Mouse (Mus musculus) heart, adult 2 months (tissue): ENCODE measurements around the gene Tmem50b. TPM values are rescaled to one million over a fixed set of nuclear protein-coding genes. Genes with fewer than 3 reads are reported as not detected.
A peak's percentile ranks its signal among the peaks of the same experiment; 100 is the strongest.

Source experiments
- DNase-seq, 2 experiments: peaks; one replicate each; pipeline ENCODE4 v3.0.0; 2021
- H3K27ac ChIP-seq: fragments of 200-600 bp; 2 replicates; pipeline ENCODE4 v1.8.1; 2022
- H3K27me3 ChIP-seq: fragments of 200-500 bp; 2 replicates; pipeline ENCODE4 v1.6.1; 2012; ENCODE audit warnings: mild to moderate bottlenecking, low read length, inconsistent platforms, mixed read lengths; ENCODE audit not compliant: control insufficient read depth, insufficient read depth
- H3K36me3 ChIP-seq: fragments of 200-500 bp; 2 replicates; pipeline ENCODE4 v1.6.1; 2012; ENCODE audit warnings: low read length, inconsistent platforms; ENCODE audit not compliant: control insufficient read depth, insufficient read depth
- H3K4me1 ChIP-seq: fragments of 200-500 bp; 2 replicates; pipeline ENCODE4 v1.6.1; 2011; ENCODE audit warnings: low read length; ENCODE audit not compliant: control insufficient read depth, insufficient read depth
- H3K4me3 ChIP-seq: fragments of 200-600 bp; 2 replicates; pipeline ENCODE4 v1.8.1; 2022
- H3K79me2 ChIP-seq: fragments of 200-500 bp; replicated peaks from 2 replicates; pipeline ENCODE4 v1.6.1; 2012; ENCODE audit warnings: mild to moderate bottlenecking, inconsistent platforms, low read length, moderate library complexity, mixed read lengths; ENCODE audit not compliant: control insufficient read depth, insufficient read depth
- H3K9ac ChIP-seq: fragments of 200-500 bp; 2 replicates; pipeline ENCODE4 v1.6.1; 2012; ENCODE audit warnings: low read depth, mild to moderate bottlenecking, control low read depth, inconsistent platforms, low read length, mixed read lengths
- CTCF ChIP-seq: fragments of 200-600 bp; IDR thresholded peaks from 2 replicates; pipeline ENCODE4 v1.8.1; 2022; ENCODE audit warnings: antibody characterized with exemption, mild to moderate bottlenecking, moderate library complexity
- EP300 ChIP-seq: fragments of 200-500 bp; IDR thresholded peaks from 2 replicates; pipeline ENCODE4 v1.6.1; 2011; ENCODE audit warnings: low read depth, low read length, control low read depth; ENCODE audit not compliant: insufficient read depth
- POLR2A ChIP-seq: fragments of 200-500 bp; IDR thresholded peaks from 2 replicates; pipeline ENCODE4 v1.6.1; 2011; ENCODE audit warnings: mild to moderate bottlenecking, low read depth, low read length, control low read depth; ENCODE audit not compliant: insufficient read depth
- WGBS: fragments of 180-500 bp; shearing (Covaris S2); methylation state at CpG from one replicate; pipeline ENCODE4 v1.1.7; 2018; 5-methylcytosine and 5-hydroxymethylcytosine counted together
- intact Hi-C: fragments of 180-260 bp; cut with DNase I; formaldehyde crosslinking; loops from one replicate; pipeline ENCODE4 v1.15.1; 2025
- polyA plus RNA-seq: library from polyadenylated mRNA; depleted of rRNA; stranded (reverse); fragments of >200 nt; gene quantifications from 2 replicates; pipeline ENCODE4 v1.2.3, GENCODE M21; 2012
- total RNA-seq, 2 experiments: library from RNA; stranded (reverse); gene quantifications; 2 replicates each; pipeline ENCODE4 v1.2.3; 2021

Tmem50b gene
- total and polyA plus RNA-seq, 3 experiments: 47.0 to 63.4 (median 62.7) TPM

DNA sequence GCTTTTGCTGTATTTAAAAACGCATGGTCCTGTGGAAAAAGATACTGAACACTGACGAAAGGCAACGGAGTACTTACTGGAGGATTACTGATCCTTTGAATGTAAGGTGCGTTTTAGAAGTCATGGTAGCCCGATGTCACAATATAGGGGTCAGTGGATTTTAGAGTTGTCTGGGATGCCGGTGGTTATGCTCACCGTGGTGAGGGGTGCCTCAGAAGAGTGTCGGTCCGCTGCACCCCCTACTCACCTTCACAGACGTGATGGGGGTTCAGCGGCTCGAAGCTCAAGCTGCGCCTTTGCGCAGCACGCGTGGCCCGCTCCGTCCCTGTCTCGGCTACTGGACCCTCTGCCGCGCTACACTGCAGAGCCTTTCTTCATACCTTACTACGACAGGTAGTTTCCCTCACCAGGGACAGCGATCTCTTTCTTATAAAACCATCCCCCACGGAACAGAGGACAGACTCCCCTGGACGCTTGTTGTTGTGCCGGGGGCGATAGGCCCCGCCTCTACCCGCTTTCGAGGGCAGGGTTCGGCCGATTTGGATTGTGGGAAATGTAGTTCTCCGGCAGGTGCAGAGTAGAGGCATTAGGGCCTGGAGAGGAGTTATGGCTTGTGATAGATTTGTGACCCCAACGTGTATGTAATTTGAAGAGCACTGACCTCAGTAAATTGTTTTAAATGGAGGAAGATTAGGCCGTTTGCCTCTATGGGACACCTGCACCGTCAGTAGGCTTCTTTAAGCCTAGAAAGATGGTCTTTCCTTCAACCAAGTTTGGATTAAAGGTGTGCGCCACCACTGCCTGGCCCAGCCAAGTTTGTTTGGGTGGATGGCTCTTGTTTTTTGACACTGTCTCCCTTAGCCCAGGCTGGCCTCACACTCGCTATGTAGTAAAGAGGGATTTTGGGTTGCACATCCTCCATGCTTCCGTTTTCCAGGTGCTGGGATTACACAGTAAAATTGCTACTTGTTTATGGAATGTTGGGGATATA, 21.2 kb upstream of the Tmem50b start, which contains the start of gene Dnajc28:
TSS of gene Dnajc28 (minus strand) at position 516 of the 991 bp plus-strand sequence.
- peak within 1 kb of the TSS; percentile 84 for H3K9ac ChIP-seq
- WGBS: 11% methylated on average over 39 of the region's 39 CpGs
- no peaks in the 10 kb centered on the region for H3K27me3 ChIP-seq
- intact Hi-C loops: no loop called here
- peak; percentile 85 to 87 for DNase-seq
- no peaks in the 10 kb centered on the region for H3K36me3 ChIP-seq
- no peak for TF ChIP-seq EP300
- peak; percentile 84 for TF ChIP-seq POLR2A
- no peaks in the 10 kb centered on the region for H3K79me2 ChIP-seq
- peak within 1 kb of the TSS; percentile 90 for H3K27ac ChIP-seq
- H3K4me1 ChIP-seq: no peaks in the 10 kb centered on the region
- H3K4me3 ChIP-seq: peak within 1 kb of the TSS; percentile 79

DNA sequence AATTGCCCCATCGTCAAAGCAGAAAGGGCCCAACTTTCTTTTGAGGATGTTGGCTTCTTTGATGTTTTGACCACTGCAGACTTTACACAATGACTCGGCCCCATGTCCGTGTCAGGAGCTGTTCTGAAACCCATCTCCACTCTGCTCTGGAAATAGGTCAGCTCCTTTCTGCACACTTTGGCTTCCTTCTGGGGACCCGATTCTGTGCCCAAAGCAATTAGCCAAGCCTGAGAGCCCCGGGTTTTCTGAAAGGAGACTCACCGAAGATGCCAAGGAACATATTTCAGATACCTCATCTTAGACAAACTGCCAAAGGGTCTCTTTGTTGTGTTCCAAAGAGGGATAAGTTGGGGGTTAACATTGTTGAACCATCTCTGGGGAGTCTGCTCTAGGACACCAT, 17.0 kb upstream of the Tmem50b start:
- WGBS: 80% methylated on average over 6 of the region's 6 CpGs
- Histone ChIP-seq H3K36me3 (no peaks in the 10 kb centered on the region), H3K79me2 (no peaks in the 10 kb centered on the region), H3K27me3 (no peaks in the 10 kb centered on the region), H3K27ac (no peak overlapping the region), H3K4me3 (no peak overlapping the region), H3K4me1 (no peaks in the 10 kb centered on the region), H3K9ac (no peak overlapping the region)
- intact Hi-C loops: no loop called here
- TF ChIP-seq CTCF (no peak), POLR2A (no peak), EP300 (no peak)
- DNase-seq: no peak

DNA sequence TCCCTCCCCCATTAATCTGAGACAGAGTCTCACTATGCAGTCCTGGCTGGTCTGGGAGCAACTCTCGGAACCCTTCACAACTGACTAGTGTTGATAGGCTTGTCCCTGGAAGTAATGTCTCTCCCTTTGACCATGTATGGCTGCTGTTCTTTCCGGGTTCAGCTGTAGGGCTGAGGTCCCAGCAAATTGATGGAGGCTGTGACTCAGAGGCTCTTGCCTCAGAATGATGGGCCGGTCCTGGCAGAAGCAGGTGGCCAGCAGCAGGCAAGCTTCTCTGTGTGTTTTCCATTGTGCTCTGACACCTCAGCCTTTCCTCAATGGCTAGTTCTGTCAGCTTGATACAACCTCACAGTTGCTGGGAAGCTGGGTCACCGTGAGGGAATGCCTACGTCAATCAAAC, 14.9 kb upstream of the Tmem50b start:
- intact Hi-C loops: no loop called here
- WGBS: 77% methylated on average over 5 of the region's 5 CpGs

DNA sequence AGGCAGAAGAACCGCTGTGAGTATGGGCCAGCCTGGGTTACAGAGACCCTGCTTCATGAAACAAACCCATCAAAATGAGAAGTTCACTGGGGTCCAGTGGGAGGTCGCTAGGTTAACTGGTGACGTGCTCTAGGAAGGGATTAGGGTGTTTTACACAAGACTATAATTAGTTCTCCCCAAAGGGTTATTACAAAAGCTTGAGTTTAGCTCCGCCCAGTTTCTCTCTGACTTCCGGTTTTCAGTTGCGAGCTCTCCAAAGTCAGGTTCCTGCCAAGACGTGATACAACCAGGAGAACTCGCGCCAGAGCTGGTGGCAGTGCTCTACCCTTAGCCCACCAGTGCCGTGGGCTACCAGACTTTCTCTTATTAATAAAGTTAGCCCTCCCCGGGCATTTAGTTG, 13.6 kb upstream of the Tmem50b start:
- DNase-seq: peak in 1 of 2 experiments; percentile 30
- no peak for TF ChIP-seq EP300
- no peak for TF ChIP-seq CTCF
- no peak for TF ChIP-seq POLR2A
- 45% methylated on average over 11 of the region's 11 CpGs for WGBS

More for the DNA sequence above, 14.9 kb upstream of the Tmem50b start:
- no peak overlapping the region for H3K4me3 ChIP-seq
- H3K36me3 ChIP-seq: no peaks in the 10 kb centered on the region
- DNase-seq: no peak
- TF ChIP-seq EP300 (no peak), POLR2A (no peak)
- H3K4me1 ChIP-seq: no peaks in the 10 kb centered on the region
- no peaks in the 10 kb centered on the region for H3K79me2 ChIP-seq
- no peaks in the 10 kb centered on the region for H3K27me3 ChIP-seq
- H3K9ac ChIP-seq: no peak overlapping the region
- H3K27ac ChIP-seq: no peak overlapping the region

DNA sequence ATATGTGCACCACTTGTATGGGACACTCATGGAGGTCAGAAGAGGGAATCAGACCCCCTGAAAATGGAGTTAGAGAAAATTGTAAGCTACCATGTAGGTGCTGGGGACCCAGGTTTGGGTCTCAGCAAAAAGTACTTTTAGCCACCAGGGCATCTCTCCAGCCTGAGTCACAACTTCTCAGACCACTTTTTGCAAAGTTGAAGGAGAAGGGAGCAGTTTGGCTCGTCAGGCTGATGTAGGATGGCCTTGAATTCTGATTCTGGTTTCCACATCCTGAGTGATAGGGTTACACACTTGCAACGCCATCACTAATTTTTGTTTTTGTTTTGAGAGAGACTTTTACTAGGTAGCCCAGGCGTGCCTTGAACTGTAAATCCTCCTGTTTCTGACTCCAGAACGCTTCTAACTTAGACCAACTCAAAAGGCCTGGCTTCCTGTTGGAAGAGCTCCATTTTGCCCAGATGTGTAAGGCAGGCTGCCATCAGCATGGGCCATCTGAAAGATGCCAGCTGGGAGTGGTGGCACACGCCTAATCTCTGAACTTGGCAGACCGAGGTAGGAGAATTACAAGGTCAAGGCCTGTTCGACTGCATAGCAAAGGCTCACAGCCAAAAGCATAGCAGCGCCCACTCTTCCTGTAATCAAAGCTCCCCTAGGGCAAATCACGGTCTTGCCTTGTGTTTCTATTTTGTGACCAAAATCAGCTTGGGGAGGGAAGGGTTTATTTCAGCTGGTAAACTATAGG, 12.1 kb upstream of the Tmem50b start:
- Histone ChIP-seq H3K4me3 (no peak overlapping the region), H3K4me1 (no peaks in the 10 kb centered on the region), H3K36me3 (no peaks in the 10 kb centered on the region), H3K79me2 (no peaks in the 10 kb centered on the region), H3K27me3 (no peaks in the 10 kb centered on the region), H3K27ac (peak overlapping the region; percentile 3; the same call in 1 of the 2 replicates), H3K9ac (no peak overlapping the region)
- 32% methylated on average over 9 of the region's 9 CpGs for WGBS
- intact Hi-C loops: no loop called here
- peak; percentile 72; the same call in 1 of the 2 replicates for TF ChIP-seq EP300
- no peak for TF ChIP-seq POLR2A
- TF ChIP-seq CTCF: no peak
- DNase-seq: peak; percentile 54 to 74

More for the DNA sequence above, 13.6 kb upstream of the Tmem50b start:
- Histone ChIP-seq H3K27ac (no peak overlapping the region), H3K4me3 (no peak overlapping the region), H3K4me1 (no peaks in the 10 kb centered on the region), H3K9ac (no peak overlapping the region), H3K36me3 (no peaks in the 10 kb centered on the region), H3K27me3 (no peaks in the 10 kb centered on the region), H3K79me2 (no peaks in the 10 kb centered on the region)
- intact Hi-C loops: no loop called here

DNA sequence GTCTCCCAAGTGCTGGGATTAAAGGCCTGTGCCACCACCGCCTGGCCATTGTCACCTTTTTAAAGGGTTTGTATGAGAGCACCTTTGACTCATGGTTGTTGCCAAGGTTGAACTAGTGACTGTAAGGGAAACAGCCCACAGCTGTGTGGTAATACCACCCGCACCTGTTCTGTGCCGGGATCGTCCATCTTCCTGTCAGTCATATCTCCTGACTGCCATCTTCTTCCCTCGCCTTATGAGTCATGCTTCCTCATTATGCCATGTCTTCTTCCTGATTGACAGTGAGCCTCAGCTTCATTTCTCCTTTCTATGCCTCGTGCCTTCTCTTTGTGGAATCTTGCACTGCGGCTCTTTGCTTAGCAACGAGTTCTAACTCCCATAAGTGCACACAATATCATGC, 9.4 kb upstream of the Tmem50b start:
- intact Hi-C loops: no loop called here
- DNase-seq: no peak
- WGBS: 79% methylated on average over 8 of the region's 8 CpGs

More for the DNA sequence above, 9.4 kb upstream of the Tmem50b start:
- Histone ChIP-seq H3K27ac (no peak overlapping the region), H3K36me3 (no peaks in the 10 kb centered on the region), H3K4me3 (no peak overlapping the region), H3K9ac (no peak overlapping the region), H3K4me1 (no peaks in the 10 kb centered on the region), H3K79me2 (no peaks in the 10 kb centered on the region), H3K27me3 (no peaks in the 10 kb centered on the region)
- TF ChIP-seq EP300: no peak
- no peak for TF ChIP-seq CTCF
- TF ChIP-seq POLR2A: no peak
